Mouse (Mus musculus) forebrain, embryonic 16.5 days (tissue): ENCODE measurements at regions not wholly inside any gene's neighbourhood (a gene's known extent, or its start where the extent isn't known, plus 50 kb on each side); places are given as distances from the start of the nearest gene placed in this dataset.

Experiments
- ATAC-seq: fragments of 200-750 bp; cut with Nextera tagmentation; 2 replicates; pipeline ENCODE4 v1.8.0; 2017; ENCODE audit warnings: mild to moderate bottlenecking, moderate library complexity
- H3K27ac ChIP-seq: fragments of 300-500 bp; sonication (generic); 2 replicates; pipeline ENCODE4 v1.5.1; 2014; ENCODE audit warnings: low read length, control low read depth
- H3K27me3 ChIP-seq: fragments of 300-500 bp; sonication (generic); replicated peaks from 2 replicates; pipeline ENCODE4 v1.6.1; 2014; ENCODE audit warnings: low read length; ENCODE audit not compliant: control insufficient read depth, insufficient read depth
- H3K36me3 ChIP-seq: fragments of 300-500 bp; sonication (generic); 2 replicates; pipeline ENCODE4 v1.6.1; 2014; ENCODE audit not compliant: control insufficient read depth, insufficient read depth
- H3K4me1 ChIP-seq: fragments of 300-500 bp; sonication (generic); replicated peaks from 2 replicates; pipeline ENCODE4 v1.6.1; 2014; ENCODE audit warnings: low read length; ENCODE audit not compliant: control insufficient read depth, insufficient read depth
- H3K4me2 ChIP-seq: fragments of 300-500 bp; sonication (generic); 2 replicates; pipeline ENCODE4 v1.6.1; 2014; ENCODE audit warnings: mild to moderate bottlenecking, low read length, control low read depth
- H3K4me3 ChIP-seq: fragments of 300-500 bp; sonication (generic); replicated peaks from 2 replicates; pipeline ENCODE4 v1.5.1; 2014; ENCODE audit warnings: mild to moderate bottlenecking, low read length, control low read depth
- H3K9ac ChIP-seq: fragments of 300-500 bp; sonication (generic); replicated peaks from 2 replicates; pipeline ENCODE4 v1.6.1; 2014; ENCODE audit warnings: low read depth, low read length, control low read depth
- H3K9me3 ChIP-seq: fragments of 300-500 bp; sonication (generic); 2 replicates; pipeline ENCODE4 v1.6.1; 2016; ENCODE audit warnings: low read length; ENCODE audit not compliant: control insufficient read depth
- WGBS: fragments of 180-500 bp; shearing (Covaris S2); extraction: QIAGEN DNeasy Blood & Tissue Kit; methylation state at CpG from one replicate; pipeline ENCODE4 v1.1.7; 2014; 5-methylcytosine and 5-hydroxymethylcytosine counted together

DNA sequence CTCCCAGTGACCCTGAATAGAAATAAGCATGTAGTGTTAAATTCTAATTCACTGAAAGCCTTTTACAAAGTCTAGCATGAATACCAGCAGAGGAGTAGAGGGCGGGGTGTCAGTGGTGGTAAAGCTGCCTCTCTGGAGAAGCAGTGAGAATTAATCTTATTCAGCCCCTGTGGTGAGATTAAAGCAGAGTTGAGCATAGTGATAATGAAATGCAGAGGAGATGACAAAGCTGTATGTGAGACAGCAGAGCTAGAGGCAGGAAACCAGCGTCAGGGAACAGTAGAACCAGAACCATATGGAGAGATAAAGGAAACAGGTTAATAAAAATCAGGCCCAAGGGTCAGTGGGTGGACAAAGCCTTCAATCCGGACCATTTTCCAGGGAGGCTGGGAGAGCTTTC lies 1827.2 kb downstream of the Poteg start:
- Histone ChIP-seq H3K36me3 (no peaks in the 10 kb centered on the region), H3K4me2 (no peak overlapping the region), H3K27me3 (no peaks in the 10 kb centered on the region), H3K9ac (no peak overlapping the region), H3K27ac (no peak overlapping the region), H3K4me1 (no peaks in the 10 kb centered on the region), H3K4me3 (no peak overlapping the region), H3K9me3 (no peaks in the 10 kb centered on the region)
- WGBS, result 6% methylated on average over 3 of the region's 3 CpGs
- ATAC-seq, result peak; percentile 26; the same call in 1 of the 2 replicates

DNA sequence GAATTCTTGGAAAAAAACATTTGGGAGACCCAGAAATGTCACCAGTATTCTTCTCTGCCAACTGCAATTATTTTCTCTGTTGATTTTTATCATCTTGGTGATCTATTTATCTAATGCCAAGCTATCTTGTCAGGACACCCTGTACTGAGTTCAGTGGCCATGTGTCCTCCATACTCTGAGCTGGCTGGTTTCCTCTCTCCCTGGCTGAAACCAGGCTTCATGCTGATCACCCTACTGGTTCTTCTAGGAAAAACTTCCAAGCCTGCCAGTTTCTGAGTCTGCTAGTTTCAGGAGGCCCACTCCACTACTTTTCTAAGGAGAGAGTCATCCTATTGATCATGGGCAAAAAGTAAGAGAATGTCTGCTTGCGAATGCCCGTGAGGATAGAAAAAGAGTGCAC lies 1831.2 kb downstream of the Poteg start:
- no peak overlapping the region for H3K4me3 ChIP-seq
- no peaks in the 10 kb centered on the region for H3K36me3 ChIP-seq
- 91% methylated on average over 2 of the region's 2 CpGs for WGBS
- H3K9me3 ChIP-seq, result no peaks in the 10 kb centered on the region
- no peak overlapping the region for H3K27ac ChIP-seq
- H3K27me3 ChIP-seq, result no peaks in the 10 kb centered on the region
- H3K4me1 ChIP-seq, result no peaks in the 10 kb centered on the region
- no peak overlapping the region for H3K4me2 ChIP-seq
- H3K9ac ChIP-seq, result no peak overlapping the region
- ATAC-seq, result no peak

DNA sequence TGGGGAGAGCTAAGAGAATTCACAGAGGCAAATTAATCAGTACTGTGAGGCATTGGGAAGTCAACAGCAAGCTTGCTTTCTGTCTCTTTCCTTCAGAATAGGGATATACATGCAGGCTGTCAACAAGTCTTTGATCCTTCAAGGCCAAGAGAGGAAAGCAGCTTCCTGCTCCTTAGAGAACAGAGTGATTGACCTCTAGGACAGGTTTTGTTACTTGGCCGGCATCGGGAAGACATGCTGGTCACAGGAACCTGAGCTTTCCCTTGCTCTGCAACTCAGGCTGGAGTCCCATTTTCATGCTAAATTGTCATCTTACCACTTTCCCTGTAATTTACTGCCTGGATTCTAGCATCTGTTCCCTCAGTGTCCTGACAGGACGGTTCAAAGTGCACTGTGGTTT lies 1831.8 kb downstream of the Poteg start:
- Histone ChIP-seq H3K4me1 (no peaks in the 10 kb centered on the region), H3K9ac (no peak overlapping the region), H3K4me2 (no peak overlapping the region), H3K9me3 (no peaks in the 10 kb centered on the region), H3K4me3 (no peak overlapping the region), H3K27ac (no peak overlapping the region), H3K27me3 (no peaks in the 10 kb centered on the region), H3K36me3 (no peaks in the 10 kb centered on the region)
- WGBS, result 61% methylated on average over 3 of the region's 3 CpGs
- no peak for ATAC-seq

DNA sequence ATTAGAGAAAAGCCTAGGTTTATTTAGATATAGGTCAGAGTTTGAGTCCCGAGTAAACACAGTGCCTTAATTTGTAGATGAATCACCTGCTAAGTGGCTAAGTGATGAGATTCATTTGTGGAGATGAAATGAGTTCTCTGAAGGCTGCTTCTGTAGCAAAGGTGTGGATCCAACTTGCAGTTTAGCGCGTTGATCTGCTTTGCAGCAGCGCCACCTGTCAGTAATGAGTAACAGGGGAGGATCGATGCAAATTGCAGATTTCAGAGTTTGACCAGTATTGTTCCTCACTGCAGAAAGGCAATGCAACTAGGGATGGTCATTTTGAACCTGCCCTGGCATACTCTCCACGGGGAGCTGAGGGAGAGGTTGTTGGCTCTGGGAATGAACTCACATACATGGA lies 1842.9 kb downstream of the Poteg start:
- ATAC-seq, result peak; percentile 50; the same call in 1 of the 2 replicates
- no peaks in the 10 kb centered on the region for H3K9me3 ChIP-seq
- H3K4me2 ChIP-seq, result no peak overlapping the region
- H3K27ac ChIP-seq, result no peak overlapping the region
- H3K4me1 ChIP-seq, result no peaks in the 10 kb centered on the region
- H3K36me3 ChIP-seq, result no peaks in the 10 kb centered on the region
- no peak overlapping the region for H3K9ac ChIP-seq
- WGBS, result under 1% methylated on average over 6 of the region's 6 CpGs
- H3K27me3 ChIP-seq, result no peaks in the 10 kb centered on the region
- no peak overlapping the region for H3K4me3 ChIP-seq
